Comparison of ENCODE assay signal across 16 mouse cellular contexts in the genomic region with DNA sequence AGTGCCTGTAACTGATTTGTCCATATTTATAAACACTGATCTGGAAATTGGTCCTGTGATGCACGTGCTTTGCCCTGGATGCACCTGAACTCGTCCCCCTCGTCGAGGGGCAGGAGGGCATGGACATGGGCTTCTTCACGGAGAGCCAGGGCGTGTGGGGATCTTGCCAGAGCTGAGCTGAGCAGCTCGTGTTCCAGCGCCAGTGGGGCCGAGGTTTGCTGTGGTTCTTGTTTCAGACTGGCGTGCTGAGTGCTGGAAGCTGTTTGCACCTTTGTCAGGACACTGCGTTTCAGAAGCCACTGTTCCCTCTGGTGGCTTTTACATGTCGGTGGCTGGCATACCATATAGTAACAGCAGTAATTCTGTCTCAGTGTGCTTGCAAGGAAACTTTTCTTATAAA.
"Had no signal": no experiment of that assay in that cellular context is flagged by ENCODE, and none has a peak within 500 bp of the region (broad histone marks: within the 10 kb centered on the region; RNA-seq: fewer than 3 reads in every experiment).

No protein-coding gene starts in this region.

- H3K27ac ChIP-seq: neural tube, embryonic 12.5 days; neural tube, embryonic 13.5 days; neural tube, embryonic 15.5 days; stomach, embryonic 15.5 days; stomach, postnatal 0 days had no signal

- H3K27me3 ChIP-seq: neural tube, embryonic 12.5 days; neural tube, embryonic 13.5 days; neural tube, embryonic 15.5 days; stomach, embryonic 15.5 days had no signal

- DNase-seq: retina, postnatal 1 day; right cerebral cortex, adult 18-20 months; right cerebral cortex, postnatal 14 days; right cerebral cortex, postnatal 25 days; right cerebral cortex, postnatal 4 days; spleen, adult 18-20 months; thymus, adult 18-20 months; thymus, postnatal 14 days; thymus, postnatal 25 days; thymus, postnatal 36 days; thymus, postnatal 4 days had no signal

- H3K4me3 ChIP-seq: neural tube, embryonic 12.5 days; neural tube, embryonic 13.5 days; neural tube, embryonic 15.5 days; stomach, embryonic 15.5 days had no signal

- H3K4me1 ChIP-seq: neural tube, embryonic 12.5 days; neural tube, embryonic 13.5 days; neural tube, embryonic 15.5 days; stomach, embryonic 15.5 days had no signal

- H3K4me2 ChIP-seq: neural tube, embryonic 12.5 days; neural tube, embryonic 13.5 days; neural tube, embryonic 15.5 days; stomach, embryonic 15.5 days had no signal
